Mouse (Mus musculus) monocyte, adult 2 months (primary cell): ENCODE measurements around the gene Bcl10.
A peak's percentile ranks its signal among the peaks of the same experiment; 100 is the strongest.
"Not testable (repeated sequence)": the region's sequence is repeated elsewhere in the genome, so short reads cannot be mapped to it uniquely, and the experiment has no call there.

Experiments used
- DNase-seq, 2 experiments: peaks; one replicate each; pipeline ENCODE4 v3.0.0; 2022; ENCODE audit warnings: low spot score in 2 of 2, low read depth in 1 of 2

Gene Bcl10

GRCm38 (mm10) chr3:145913263-145913662, 9.3 kb upstream of the Bcl10 start:
- DNase-seq: no peak

DNA sequence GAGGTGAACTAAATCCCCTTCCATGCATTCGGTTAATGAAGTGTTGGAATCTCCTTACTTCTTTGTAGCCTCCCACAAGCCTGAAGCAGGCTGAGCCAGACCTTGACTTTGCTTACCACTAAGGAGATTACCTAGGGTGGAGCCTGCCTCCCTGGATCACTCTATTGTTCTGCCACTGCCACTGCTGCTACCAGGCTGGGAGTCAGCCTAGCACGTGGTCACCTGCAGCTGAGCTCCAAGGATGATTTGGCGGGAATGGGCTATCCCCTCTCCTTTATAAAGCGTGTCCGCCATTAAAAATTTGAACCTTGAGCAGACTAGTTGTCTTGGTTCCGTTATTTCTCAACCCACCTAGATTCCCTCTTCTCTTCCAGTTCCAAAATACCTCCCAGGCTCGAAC, 8.7 kb upstream of the Bcl10 start:
- DNase-seq: not testable (repeated sequence)

DNA sequence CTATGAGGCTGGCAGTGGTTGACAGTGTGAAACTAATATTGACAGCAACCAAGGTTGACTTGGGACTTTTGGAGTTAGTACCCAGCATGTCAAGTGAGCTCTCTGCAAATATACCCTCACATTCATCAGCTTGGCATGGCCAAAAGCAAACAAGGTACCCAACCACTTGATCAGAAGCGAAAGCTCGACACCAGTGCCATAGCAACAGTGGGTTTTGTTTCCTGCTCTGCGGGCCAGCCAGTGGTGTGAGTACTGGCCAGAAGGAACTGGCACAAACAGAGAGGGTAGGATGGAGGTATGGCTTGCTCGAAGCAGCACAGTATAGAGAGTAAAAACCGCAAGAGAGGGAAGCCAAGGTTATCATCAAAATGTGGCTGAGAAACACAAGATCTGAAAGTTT, 6.2 kb upstream of the Bcl10 start:
- no peak for DNase-seq

- no peak for DNase-seq
These were observed 5.8 kb upstream of the Bcl10 start for GRCm38 (mm10) chr3:145916826-145917225.

DNA sequence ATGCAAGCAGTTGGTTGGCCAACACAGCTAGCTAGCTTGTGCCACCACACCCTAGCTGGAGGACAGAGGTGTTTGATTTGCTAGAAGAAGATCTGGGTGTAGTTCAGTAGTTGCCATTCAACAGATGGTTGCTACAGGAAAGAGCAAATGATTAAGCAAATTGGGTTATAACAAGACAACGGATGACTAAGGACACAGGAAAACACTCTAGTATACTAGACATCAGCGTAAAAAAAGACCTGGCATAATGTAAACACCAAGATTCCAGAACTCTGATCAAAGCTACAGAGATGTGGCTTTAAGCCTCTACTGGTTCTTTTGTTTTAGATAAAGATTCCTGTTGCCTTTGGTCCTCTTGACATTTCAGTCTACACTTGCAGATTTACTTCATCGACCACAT, 367 bp downstream of the Bcl10 start:
- no peak for DNase-seq

GRCm38 (mm10) chr3:145923874-145924577, 1.4 kb downstream of the Bcl10 start:
- peak; percentile 97 to 98 for DNase-seq

- peak in 1 of 2 experiments; percentile 37 for DNase-seq
These were observed 2.2 kb downstream of the Bcl10 start for GRCm38 (mm10) chr3:145924649-145925337.

- DNase-seq: no peak
These were observed 2.9 kb downstream of the Bcl10 start for GRCm38 (mm10) chr3:145925506-145925905.

DNA sequence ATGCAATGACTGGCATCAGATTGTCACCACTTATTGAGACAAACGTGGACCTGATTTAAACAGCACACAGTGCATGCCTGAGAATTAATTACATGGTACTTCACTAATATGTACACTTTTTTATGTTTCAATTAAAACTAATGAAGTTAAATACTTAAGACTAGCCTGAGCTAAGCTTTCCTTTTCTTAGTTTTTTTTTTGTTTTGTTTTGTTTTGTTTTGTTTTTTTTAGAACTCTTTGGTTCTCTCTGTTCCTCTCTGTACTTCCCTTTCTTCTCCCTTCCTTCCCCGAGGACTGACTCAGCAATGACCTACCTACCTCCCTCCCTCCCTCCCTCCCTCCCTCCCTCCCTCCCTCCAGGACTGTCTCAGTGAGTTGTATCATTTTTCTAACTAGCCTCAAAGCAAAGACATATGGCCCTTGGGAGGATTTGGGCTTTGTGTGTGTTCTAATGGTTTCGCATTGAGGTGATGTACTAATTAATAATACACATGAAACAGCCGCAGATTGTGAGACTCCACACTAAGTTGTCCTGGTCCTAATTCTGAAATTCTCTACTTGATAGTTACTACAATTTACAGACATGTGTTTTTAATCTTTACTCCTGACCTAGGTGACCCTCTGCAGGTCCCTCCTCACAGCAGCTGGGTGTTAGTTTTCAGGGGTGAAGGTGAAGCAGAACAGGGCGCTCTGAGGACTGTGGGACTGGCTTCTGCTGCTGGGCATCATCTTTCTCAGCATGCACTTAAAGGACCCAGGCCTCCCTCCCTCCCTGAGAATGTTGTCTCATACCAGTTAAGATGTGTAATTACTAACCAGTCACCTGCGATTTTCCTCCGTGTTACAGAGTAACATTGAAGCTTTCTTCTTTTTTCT, 7.2 kb downstream of the Bcl10 start:
- DNase-seq: no peak

- no peak for DNase-seq
These were observed 11.2 kb downstream of the Bcl10 start for GRCm38 (mm10) chr3:145933845-145934244.

DNA sequence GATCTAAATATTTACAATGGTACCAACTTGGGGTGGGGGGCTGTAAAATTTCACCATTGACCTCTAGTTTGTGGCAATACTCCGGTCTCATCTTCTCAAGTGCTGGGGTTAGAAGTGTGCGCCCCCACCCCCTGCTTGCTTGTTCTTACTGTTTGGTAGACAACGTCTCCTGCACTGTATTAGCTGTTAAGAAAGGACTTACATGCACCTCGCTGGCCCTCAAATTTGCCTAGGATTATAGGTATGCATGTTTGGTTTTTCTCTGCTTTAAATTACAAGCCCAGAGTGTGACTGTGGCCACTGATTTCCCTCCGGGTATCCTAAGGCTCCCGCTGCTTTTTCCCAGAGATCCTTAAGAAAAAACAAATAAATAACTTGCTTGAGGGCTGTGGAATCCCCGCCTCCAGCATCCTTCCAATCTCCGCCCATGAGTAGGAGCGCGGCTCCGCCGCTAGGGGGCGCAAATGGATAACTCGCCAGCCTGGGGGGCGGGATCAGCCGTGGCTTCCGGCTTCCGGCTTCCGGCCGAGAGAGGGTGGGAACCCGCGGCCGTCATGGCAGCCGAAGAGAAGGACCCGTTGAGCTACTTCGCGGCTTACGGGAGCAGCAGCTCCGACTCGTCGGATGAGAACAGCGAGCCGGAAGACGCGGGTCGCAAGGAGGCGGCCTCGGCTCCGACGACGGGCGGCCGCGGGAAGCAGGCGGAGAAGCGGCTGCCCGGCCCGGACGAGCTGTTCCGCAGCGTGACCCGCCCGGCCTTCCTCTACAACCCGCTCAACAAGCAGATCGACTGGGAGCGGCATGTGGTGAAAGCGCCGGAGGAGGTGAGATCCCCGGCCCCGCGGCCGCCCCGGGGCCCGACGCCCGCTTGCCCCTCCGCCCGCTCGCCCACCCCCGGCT, 15.2 kb downstream of the Bcl10 start, which contains the start of gene 2410004B18Rik:
TSS of gene 2410004B18Rik (plus strand) at position 510 of the 900 bp plus-strand sequence.
- peak; percentile 71 to 87 for DNase-seq

GRCm38 (mm10) chr3:145938405-145939349, 16.1 kb downstream of the Bcl10 start:
- no peak for DNase-seq

- no peak for DNase-seq
These were observed 16.8 kb downstream of the Bcl10 start for GRCm38 (mm10) chr3:145939402-145939801.

- DNase-seq: no peak
These were observed 17.4 kb downstream of the Bcl10 start for GRCm38 (mm10) chr3:145939971-145940370.

DNA sequence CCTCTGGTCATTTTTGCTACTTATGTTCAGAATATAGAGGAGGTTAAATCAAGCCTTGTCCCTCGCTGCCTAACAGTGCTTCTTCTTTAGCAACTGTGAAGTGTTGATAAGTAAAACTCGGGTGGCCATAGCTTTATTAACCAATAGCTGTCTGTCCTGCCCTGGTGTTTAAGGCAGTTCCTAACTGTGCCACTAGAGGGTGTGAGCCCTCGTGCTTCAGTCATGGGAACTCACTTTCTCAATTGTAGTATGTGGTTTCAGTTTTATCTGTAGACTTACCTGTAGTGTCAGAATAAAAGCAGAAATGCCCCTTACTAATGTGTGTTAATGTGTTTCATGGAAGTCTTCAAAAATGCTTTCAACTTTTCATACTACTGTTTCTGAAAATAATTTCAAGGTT, 19.4 kb downstream of the Bcl10 start:
- peak; percentile 40 to 63 for DNase-seq

DNA sequence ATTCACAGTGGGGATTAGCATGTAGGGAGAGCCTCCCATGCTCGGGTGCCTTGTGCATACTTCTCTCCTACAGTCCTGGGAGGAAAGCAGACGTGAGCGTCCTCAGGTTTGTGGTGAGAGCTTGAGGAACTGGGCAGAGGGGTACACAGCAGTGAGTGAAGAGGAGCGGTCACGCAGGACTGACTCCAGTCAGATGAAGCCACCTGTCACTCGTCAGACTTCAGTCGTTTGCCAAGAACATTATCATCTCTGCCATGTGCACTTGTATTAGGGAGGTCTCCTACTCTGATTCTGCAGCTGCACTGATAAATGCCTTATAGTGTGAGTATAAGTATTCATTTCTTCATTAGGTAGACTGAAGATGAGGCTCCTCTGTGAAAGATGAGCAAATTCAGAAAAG, 21.7 kb downstream of the Bcl10 start:
- no peak for DNase-seq

DNA sequence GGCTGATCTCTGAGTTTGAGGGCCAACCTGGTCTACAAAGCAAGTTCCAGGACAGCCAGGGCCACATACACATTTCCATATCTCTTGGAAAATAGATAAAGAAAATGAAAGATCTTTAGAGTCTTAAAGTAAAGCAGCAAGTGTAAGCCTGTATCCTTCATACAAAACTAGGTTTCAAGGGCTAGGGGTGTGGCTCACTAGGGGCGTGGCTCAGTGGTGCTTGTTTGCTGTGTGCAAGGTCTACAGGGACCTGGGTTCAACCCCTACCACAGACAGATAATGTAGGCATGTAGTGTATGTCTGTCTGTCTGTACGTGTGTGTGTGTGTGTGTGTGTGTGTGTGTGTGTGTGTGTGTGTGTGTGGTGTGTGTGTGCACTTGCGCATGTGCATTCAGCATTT, 23.3 kb downstream of the Bcl10 start:
- no peak for DNase-seq

- DNase-seq: no peak
These were observed 24.1 kb downstream of the Bcl10 start for GRCm38 (mm10) chr3:145946654-145947053.

DNA sequence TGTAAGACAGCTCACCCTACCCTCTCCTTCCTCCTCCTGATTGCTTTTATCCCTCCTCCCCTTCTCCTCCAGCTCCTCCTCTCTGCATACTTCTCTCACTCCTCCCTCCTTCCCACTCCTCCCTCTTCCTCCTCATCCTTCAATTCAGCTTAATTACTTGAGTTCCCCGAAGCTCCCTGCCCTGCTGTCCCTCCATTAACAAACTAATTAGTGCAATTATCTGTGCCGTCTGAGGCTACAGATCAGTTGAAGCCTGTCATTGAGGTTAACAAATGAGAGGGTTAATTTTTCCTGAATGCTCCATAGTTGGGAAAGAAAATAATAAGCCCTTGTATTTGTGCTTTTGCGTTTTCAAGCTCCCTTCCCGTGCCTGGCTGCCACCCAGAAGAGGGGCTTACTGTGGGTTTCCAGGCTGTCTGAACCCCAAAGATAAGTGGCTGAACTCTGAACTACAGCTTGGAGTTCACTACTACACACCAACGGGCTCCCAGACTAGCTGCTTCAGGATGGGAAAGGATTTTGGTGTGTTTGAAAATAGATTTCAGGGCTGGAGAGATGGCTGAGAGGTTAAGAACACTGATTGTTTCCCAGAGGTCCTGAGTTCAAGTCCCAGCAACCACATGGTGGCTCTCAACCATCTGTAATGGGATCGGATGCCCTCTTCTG, 25.1 kb downstream of the Bcl10 start:
- no peak for DNase-seq
